Mouse (Mus musculus): ENCODE measurements around the gene Vps50. TPM values are rescaled to one million over a fixed set of nuclear protein-coding genes. Genes with fewer than 3 reads are reported as not detected.
A peak's percentile ranks its signal among the peaks of the same experiment; 100 is the strongest.

Gene Vps50
- polyA plus RNA-seq (2015; fragmentation: Nextera tagmentation; extraction: Ambion mirVana), result 11.5 and 14.7 TPM in 2 replicates

DNA sequence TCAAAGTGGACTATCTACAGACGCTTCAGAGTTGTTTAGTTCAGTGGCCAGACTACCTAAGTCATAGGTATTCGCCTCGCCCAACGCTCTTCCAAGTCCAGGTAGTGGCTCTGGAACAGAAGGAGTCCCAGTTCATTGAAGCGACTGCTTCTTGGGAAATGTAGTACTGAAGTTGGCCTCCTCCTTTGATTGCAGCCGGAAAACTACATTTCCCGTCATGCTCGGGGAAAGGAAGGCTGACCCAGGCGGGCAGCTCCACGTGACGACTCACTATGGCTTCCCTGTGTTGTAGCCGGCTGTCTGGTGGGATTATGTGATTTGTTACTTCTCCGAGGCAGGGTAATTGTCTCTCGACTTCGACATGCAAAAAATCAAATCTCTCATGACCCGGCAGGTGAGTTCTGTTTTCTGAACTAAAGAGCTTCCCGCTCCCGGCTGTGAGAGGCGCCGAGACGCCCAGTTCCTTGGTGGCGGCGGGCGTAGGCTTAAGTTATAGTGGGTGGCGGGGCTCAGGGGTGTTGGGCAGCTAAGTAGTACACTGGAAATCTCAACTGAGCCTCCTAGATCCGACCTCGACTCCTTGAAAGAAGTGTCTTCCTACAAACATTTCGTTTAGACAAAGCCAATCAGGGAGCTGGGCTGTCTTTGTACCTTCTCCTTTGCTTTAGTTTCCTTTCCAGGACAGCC lies at the start of gene Vps50, which contains the start of gene Hepacam2:
Gene Vps50 (plus strand): TSS at position 221 of the 687 bp plus-strand sequence.
Gene Hepacam2 (minus strand): TSS at position 137 of the 687 bp plus-strand sequence.
- DNase-seq (peak; percentile 75), ATAC-seq (ENCODE audit: low read depth) (peak; percentile 99)
- WGBS (ENCODE audit: insufficient replicate concordance), result 1% methylated on average over 28 of the region's 28 CpGs
- 0 out of 2 replicates have a peak, but pooled peaks cover 3% of the 10 kb centered on the region for H3K27me3 ChIP-seq
- peak within 1 kb of the TSS; percentile 75 for H3K9ac ChIP-seq
- no peaks in the 10 kb centered on the region for H3K36me3 ChIP-seq
- H3K4me3 ChIP-seq (replicated peaks), result peak within 1 kb of the TSS; percentile 77
- peak within 1 kb of the TSS; percentile 80 for H3K4me2 ChIP-seq
- no peak within 1 kb of the TSS for H3K27ac ChIP-seq
- H3K9me3 ChIP-seq (replicated peaks), result no peaks in the 10 kb centered on the region
- peaks cover 10% of the 10 kb centered on the region for H3K4me1 ChIP-seq (replicated peaks)

DNA sequence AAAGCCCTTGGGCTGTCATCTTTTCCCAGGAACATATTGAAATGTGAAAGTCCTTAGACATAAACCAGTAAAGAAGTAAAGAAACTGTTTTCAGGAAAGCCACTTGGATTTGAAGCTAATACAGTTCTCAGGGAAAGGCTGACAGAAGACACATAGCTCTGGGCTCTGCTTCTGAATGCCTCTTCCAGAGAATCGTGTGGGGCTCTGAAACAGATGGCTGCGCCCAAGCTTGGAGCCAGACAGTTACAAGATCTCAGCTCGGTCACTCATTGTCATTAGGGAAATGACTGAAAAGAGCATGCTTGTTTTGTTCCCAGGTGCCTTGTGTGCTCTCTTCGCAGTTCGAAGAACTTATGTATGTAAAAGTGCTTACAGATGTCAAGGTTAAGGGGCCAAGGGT lies 43.8 kb upstream of the Vps50 start:
- Histone ChIP-seq H3K27me3 (no peaks in the 10 kb centered on the region), H3K36me3 (no peaks in the 10 kb centered on the region), H3K4me1 (replicated peaks) (no peaks in the 10 kb centered on the region), H3K27ac (no peak overlapping the region), H3K9me3 (replicated peaks) (no peaks in the 10 kb centered on the region), H3K9ac (no peak overlapping the region), H3K4me3 (replicated peaks) (no peak overlapping the region), H3K4me2 (no peak overlapping the region)
- ATAC-seq (ENCODE audit: low read depth) (no peak), DNase-seq (no peak)
- WGBS (ENCODE audit: insufficient replicate concordance), result 53% methylated on average over 5 of the region's 5 CpGs

DNA sequence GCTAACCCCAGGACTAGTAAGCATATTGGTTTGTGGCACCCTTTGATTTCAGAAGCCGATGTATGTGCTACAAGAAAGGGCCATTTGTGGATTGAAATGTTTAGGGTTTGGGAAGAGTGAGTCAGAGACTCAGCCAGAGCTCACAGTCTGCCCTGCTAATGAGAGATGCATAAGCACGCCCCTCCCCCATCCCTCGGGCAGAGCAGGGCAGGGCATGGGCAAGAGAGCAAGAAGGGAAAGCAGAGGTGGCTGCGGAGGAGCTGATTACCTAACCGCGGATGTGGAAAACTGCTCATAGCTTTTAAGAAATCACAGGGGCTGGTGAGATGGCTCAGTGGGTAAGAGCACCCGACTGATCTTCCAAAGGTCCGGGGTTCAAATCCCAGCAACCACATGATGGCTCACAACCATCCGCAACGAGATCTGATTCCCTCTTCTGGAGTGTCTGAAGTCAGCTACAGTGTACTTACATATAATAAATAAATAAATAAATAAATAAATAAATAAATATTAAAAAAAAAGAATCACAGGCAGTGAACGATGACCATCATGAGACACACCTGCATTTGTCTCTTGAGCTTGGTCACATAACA lies 42.1 kb upstream of the Vps50 start:
- ATAC-seq (ENCODE audit: low read depth) (no peak), DNase-seq (no peak)
- no peak overlapping the region for H3K27ac ChIP-seq
- no peaks in the 10 kb centered on the region for H3K4me1 ChIP-seq (replicated peaks)
- no peak overlapping the region for H3K4me2 ChIP-seq
- no peak overlapping the region for H3K4me3 ChIP-seq (replicated peaks)
- 52% methylated on average over 11 of the region's 11 CpGs for WGBS (ENCODE audit: insufficient replicate concordance)
- H3K9ac ChIP-seq, result no peak overlapping the region
- H3K36me3 ChIP-seq, result no peaks in the 10 kb centered on the region
- no peaks in the 10 kb centered on the region for H3K9me3 ChIP-seq (replicated peaks)
- no peaks in the 10 kb centered on the region for H3K27me3 ChIP-seq

DNA sequence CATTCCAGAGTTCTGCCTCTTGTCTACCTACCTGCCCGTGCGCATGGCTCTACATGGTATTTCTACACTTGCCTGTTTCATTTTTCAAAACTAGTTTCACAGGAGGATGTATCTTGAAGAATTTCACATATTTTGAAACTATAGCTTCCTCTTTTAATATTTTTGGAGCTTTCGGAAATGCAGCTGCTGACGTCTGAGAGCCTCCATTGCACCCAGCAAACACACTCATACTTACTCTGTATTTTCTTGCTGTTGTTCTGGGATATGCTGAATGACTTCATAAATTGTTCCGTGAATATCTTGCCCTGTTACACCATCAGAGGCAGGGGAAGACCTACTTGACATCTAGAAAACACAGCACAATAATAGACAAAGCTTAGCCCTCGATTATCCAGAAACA lies 35.2 kb upstream of the Vps50 start:
- Histone ChIP-seq H3K27me3 (no peaks in the 10 kb centered on the region), H3K4me1 (replicated peaks) (no peaks in the 10 kb centered on the region), H3K27ac (no peak overlapping the region), H3K9me3 (replicated peaks) (no peaks in the 10 kb centered on the region), H3K9ac (no peak overlapping the region), H3K4me2 (no peak overlapping the region), H3K4me3 (replicated peaks) (no peak overlapping the region), H3K36me3 (no peaks in the 10 kb centered on the region)
- no peak for ATAC-seq (ENCODE audit: low read depth)
- DNase-seq, result no peak
- 64% methylated on average over 6 of the region's 6 CpGs for WGBS (ENCODE audit: insufficient replicate concordance)

DNA sequence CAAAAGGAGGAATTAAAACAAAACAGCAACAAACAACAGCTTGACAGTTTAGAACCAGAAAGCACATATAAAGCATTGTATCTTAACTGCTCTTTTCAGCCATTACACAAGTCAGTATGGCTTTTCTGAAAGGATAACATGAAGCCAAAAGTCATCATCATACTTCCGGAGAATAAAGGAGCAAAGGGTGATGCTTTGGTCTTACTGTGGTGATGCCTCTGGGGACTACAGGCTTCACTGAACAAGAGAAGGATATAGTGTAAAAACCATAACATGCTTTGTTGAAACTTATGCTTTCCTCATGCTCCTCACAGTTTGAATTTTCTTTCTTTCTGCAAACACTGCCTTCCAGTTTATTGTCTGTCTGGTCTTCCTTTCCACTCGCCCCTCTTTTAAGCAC lies 34.6 kb upstream of the Vps50 start:
- no peak overlapping the region for H3K9ac ChIP-seq
- no peak overlapping the region for H3K4me3 ChIP-seq (replicated peaks)
- WGBS (ENCODE audit: insufficient replicate concordance), result 46% methylated on average over 2 of the region's 2 CpGs
- H3K27ac ChIP-seq, result no peak overlapping the region
- ATAC-seq (ENCODE audit: low read depth) (no peak), DNase-seq (no peak)
- no peak overlapping the region for H3K4me2 ChIP-seq
- H3K36me3 ChIP-seq, result no peaks in the 10 kb centered on the region
- no peaks in the 10 kb centered on the region for H3K9me3 ChIP-seq (replicated peaks)
- no peaks in the 10 kb centered on the region for H3K27me3 ChIP-seq
- H3K4me1 ChIP-seq (replicated peaks), result no peaks in the 10 kb centered on the region

DNA sequence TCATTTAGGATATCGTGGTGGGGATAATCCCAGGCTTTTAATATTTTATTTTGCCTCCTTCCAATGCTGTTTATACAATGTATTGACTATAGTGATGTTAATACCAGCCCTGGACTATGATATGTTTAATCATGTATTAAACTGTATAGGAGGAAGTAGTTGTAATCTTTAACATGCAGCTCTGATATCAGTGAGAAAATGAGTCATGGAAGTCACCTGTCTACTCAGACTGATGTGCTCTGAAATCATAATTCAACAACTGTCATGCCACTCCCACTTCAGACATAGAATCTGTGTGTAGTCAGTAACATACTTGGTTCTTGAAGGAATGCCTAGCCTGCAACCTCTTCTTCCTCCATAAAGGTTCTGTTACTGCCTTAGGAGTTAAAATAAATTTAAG lies 29.6 kb upstream of the Vps50 start:
- 35% methylated on average over 1 of the region's 1 CpGs for WGBS (ENCODE audit: insufficient replicate concordance)
- H3K36me3 ChIP-seq, result no peaks in the 10 kb centered on the region
- no peaks in the 10 kb centered on the region for H3K9me3 ChIP-seq (replicated peaks)
- ATAC-seq (ENCODE audit: low read depth) (no peak), DNase-seq (no peak)
- no peak overlapping the region for H3K4me3 ChIP-seq (replicated peaks)
- no peaks in the 10 kb centered on the region for H3K4me1 ChIP-seq (replicated peaks)
- H3K27me3 ChIP-seq, result no peaks in the 10 kb centered on the region
- H3K9ac ChIP-seq, result no peak overlapping the region
- H3K27ac ChIP-seq, result no peak overlapping the region
- no peak overlapping the region for H3K4me2 ChIP-seq

DNA sequence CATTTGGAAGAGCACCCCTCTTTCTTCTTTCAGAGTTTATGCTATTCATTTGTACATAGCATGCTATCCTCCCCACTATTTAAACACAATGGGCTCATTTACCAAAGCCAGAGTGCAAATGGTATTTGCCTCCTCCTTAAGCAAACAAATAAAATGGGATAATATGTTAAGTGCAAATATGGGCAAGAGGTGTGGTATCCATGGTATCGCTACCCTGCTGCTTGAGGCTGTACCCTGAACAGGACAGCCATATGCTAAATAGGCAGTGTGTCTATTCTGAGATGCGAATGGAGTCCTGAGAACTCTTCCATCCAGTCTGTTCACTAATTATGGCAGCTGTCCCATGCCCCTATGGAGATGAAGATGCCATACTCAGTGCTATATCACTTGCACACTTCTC lies 27.5 kb upstream of the Vps50 start:
- Histone ChIP-seq H3K27me3 (no peaks in the 10 kb centered on the region), H3K4me2 (no peak overlapping the region), H3K4me1 (replicated peaks) (no peaks in the 10 kb centered on the region), H3K4me3 (replicated peaks) (no peak overlapping the region), H3K36me3 (no peaks in the 10 kb centered on the region), H3K27ac (no peak overlapping the region), H3K9me3 (replicated peaks) (no peaks in the 10 kb centered on the region), H3K9ac (no peak overlapping the region)
- 56% methylated on average over 2 of the region's 2 CpGs for WGBS (ENCODE audit: insufficient replicate concordance)
- ATAC-seq (ENCODE audit: low read depth), result no peak
- DNase-seq, result no peak

DNA sequence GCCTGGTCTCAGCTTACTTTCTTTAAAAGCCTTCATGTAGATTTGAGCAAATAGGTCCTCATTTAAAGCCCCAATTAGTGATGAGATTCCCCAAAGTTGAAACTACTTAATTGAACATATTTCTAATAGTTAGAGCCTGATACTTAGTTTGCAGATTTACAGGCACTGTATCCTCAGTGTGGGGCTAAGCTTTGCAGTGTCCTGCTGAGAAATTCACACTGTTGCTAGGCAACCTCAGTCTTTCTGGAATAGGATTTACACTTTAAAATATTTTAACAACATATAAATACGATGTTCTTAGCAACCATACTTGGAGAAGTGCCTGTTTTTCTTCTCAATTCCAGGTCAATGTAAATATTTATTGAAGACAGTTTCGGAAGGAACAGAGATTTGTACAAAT lies 21.9 kb upstream of the Vps50 start:
- Histone ChIP-seq H3K4me2 (no peak overlapping the region), H3K4me3 (replicated peaks) (no peak overlapping the region), H3K9ac (no peak overlapping the region), H3K27ac (no peak overlapping the region), H3K4me1 (replicated peaks) (no peaks in the 10 kb centered on the region), H3K27me3 (no peaks in the 10 kb centered on the region), H3K36me3 (no peaks in the 10 kb centered on the region), H3K9me3 (replicated peaks) (no peaks in the 10 kb centered on the region)
- ATAC-seq (ENCODE audit: low read depth), result no peak
- DNase-seq, result no peak
- WGBS (ENCODE audit: insufficient replicate concordance), result 51% methylated on average over 2 of the region's 2 CpGs

DNA sequence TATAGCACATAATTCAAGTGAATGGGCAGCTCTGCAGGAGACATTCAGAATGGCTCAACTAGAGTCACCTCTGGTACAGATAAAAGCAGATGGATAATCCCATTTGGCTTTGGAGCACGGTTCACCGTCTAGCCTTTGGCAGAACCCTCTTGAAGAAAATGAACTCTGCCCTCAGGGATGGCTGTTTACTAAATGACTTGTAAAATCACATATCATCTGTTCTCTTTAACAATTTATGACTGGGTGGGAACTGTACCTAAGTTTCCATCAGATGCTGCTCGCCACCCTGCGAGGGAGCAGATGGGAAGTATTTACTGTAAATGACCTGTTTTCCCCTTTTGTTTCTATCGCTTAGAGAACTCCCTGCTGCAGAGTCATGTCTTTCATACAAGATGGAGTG lies 18.3 kb upstream of the Vps50 start:
- Histone ChIP-seq H3K9ac (no peak overlapping the region), H3K4me1 (replicated peaks) (no peaks in the 10 kb centered on the region), H3K27me3 (no peaks in the 10 kb centered on the region), H3K27ac (no peak overlapping the region), H3K4me3 (replicated peaks) (no peak overlapping the region), H3K9me3 (replicated peaks) (no peaks in the 10 kb centered on the region), H3K4me2 (no peak overlapping the region), H3K36me3 (no peaks in the 10 kb centered on the region)
- ATAC-seq (ENCODE audit: low read depth), result no peak
- no peak for DNase-seq
- WGBS (ENCODE audit: insufficient replicate concordance), result 65% methylated on average over 5 of the region's 5 CpGs

DNA sequence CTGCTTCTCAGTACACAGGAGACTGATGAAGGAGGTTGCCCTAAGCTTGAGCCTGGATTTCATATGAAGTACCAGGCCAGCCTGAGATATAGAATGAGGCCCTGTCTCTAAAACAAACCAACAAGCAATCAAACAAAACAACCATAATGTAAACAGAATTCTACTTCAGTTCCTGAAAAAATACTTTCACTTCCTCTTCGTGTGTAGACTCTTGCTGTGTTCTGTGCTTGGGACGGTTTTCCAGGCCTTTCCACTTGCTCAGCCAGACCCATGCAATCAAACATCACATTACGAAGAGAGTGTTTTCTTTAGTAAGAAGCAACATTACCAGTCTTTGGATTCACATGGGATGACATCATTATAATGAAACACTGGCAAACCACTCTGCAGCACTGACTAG lies 16.5 kb upstream of the Vps50 start:
- 49% methylated on average over 3 of the region's 3 CpGs for WGBS (ENCODE audit: insufficient replicate concordance)
- Histone ChIP-seq H3K4me2 (no peak overlapping the region), H3K4me1 (replicated peaks) (no peaks in the 10 kb centered on the region), H3K4me3 (replicated peaks) (no peak overlapping the region), H3K9me3 (replicated peaks) (no peaks in the 10 kb centered on the region), H3K9ac (no peak overlapping the region), H3K27me3 (no peaks in the 10 kb centered on the region), H3K36me3 (no peaks in the 10 kb centered on the region), H3K27ac (no peak overlapping the region)
- DNase-seq, result no peak
- no peak for ATAC-seq (ENCODE audit: low read depth)

DNA sequence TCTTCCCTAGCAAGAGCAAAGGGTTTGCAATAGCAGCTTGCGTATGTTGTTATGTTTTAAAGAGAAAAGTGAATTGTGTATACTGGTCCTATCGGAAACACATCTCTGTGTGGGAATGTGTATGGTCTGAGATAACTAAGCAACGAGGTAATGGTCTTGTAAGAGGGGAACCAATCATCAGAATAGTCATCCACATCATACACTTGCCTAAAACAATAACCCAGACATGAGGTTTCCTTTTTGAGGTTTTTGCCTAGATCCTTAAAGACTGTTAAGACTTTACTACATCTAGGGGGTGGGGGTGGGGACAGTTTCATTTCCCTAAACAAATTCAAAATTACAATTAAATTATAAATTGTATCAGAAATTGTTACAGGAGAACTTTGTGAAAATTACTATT lies 13.0 kb upstream of the Vps50 start:
- Histone ChIP-seq H3K4me1 (replicated peaks) (no peaks in the 10 kb centered on the region), H3K4me3 (replicated peaks) (no peak overlapping the region)
- DNase-seq, result no peak

DNA sequence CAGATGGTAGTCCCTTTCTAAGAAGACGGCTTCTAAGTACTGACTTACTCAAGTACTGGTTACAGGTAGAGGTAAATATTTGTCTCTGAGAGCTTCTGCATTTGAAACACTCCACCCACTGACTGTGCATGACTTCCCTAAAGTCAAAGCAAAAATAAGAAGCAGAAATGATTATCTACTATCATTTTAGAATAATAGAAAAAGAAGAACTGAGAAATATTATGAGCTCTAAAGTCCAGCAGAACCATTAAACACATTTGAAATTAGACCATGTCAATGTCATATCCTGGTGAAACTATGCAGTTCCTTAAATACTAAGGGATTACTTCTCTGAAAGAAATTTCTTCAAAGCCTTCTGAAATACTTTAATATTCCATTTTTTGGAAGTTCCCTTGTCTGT lies 10.8 kb upstream of the Vps50 start:
- Histone ChIP-seq H3K9ac (no peak overlapping the region), H3K4me1 (replicated peaks) (no peaks in the 10 kb centered on the region), H3K9me3 (replicated peaks) (no peaks in the 10 kb centered on the region), H3K36me3 (no peaks in the 10 kb centered on the region), H3K27me3 (no peaks in the 10 kb centered on the region), H3K4me3 (replicated peaks) (no peak overlapping the region), H3K4me2 (no peak overlapping the region), H3K27ac (no peak overlapping the region)
- ATAC-seq (ENCODE audit: low read depth), result no peak
- no peak for DNase-seq
- WGBS (ENCODE audit: insufficient replicate concordance), result 37% methylated on average over 1 of the region's 1 CpGs

More for the DNA sequence above, 13.0 kb upstream of the Vps50 start:
- Histone ChIP-seq H3K9ac (no peak overlapping the region), H3K9me3 (replicated peaks) (no peaks in the 10 kb centered on the region), H3K27me3 (no peaks in the 10 kb centered on the region), H3K27ac (no peak overlapping the region), H3K36me3 (no peaks in the 10 kb centered on the region), H3K4me2 (no peak overlapping the region)
- no peak for ATAC-seq (ENCODE audit: low read depth)
- 47% methylated on average over 3 of the region's 3 CpGs for WGBS (ENCODE audit: insufficient replicate concordance)
